Mouse (Mus musculus) embryo, embryonic 11 days (tissue): ENCODE data around the gene Olfr374.
A peak's percentile ranks its signal among the peaks of the same experiment; 100 is the strongest.
"Not testable (repeated sequence)": the region's sequence is repeated elsewhere in the genome, so short reads cannot be mapped to it uniquely, and the experiment has no call there.

Experiments
- DNase-seq: peaks from one replicate; pipeline ENCODE4 v3.0.0-alpha.2; 2015

The Olfr374 gene

GRCm38 (mm10) chr8:72106740-72107139 lies at the start of gene Olfr374:
Gene Olfr374 (plus strand): TSS chr8:72107040.
- DNase-seq, result no peak

- DNase-seq, result not testable (repeated sequence)
Observed at GRCm38 (mm10) chr8:72057643-72058042, 49.2 kb upstream of the Olfr374 start.

DNA sequence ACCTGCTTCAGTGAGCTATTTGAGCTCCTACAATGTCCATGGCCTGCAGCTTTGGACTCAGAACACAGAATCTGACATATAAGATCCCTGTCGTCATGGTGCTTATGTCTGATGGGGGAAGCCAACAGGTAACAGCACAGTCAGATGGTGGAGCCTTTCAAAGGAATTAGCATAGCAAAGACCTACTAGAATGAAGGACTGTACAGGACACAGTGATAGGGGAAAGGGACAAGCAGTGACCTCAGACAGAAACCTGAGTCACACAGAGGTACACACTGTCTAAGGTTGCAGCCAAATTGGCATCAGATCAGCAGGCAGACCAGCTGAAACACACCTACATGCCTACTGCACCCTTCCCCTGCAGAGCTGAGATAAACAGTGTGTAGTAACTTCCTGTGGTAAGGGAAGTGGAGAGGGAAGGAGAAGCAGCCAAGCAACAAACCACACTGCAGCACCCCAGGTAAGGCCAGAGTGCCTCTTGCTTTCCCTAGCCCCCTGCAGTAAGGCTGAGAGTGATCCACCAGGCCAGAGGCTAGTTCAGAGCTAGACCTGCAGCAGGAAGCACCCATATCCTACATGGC lies 39.9 kb upstream of the Olfr374 start:
- DNase-seq, result not testable (repeated sequence)

- not testable (repeated sequence) for DNase-seq
Observed at GRCm38 (mm10) chr8:72082877-72083276, 24.0 kb upstream of the Olfr374 start, which contains the start of gene Olfr373. Gene Olfr373 (plus strand): TSS chr8:72083177.

DNA sequence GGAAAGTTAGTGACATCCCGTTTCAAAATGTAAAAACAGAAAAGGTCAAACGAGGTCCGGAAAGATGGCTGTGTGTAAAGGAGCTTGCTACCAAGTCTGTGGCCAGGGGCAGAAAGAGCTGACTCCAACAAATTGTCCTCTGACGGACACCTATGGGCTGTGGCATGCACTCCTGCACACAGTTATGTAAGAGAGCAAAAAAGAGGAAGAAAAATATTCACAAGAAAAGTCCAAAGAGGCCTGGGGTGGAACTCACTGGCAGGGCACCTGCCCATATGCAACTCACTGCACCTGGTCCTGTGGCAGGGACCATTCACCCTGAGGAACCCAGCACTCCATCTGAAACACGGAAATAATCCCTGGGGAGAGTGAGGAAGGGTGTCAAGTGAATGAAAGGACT lies 22.1 kb upstream of the Olfr374 start:
- DNase-seq, result no peak

GRCm38 (mm10) chr8:72087611-72088010 lies 19.2 kb upstream of the Olfr374 start:
- DNase-seq, result peak; percentile 7

DNA sequence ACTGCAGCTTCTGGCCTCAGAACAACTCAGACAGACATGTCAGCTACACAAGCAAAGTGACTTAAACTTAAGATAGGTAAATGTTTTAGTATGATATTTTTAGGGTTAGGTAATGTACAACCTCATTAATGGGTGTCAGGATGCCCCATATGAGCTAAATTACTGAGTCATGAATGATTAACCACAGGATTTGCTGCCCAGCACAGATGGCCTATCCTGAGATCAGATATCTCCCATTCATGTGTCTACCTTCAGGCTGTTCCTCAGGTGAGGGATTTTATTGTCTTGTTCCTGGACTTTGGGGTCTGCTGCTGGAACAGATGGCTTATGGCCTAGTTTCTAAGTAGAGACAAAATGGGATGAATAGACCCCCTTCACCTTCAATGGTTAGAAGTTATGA lies 10.1 kb upstream of the Olfr374 start:
- not testable (repeated sequence) for DNase-seq

GRCm38 (mm10) chr8:72099377-72100103 lies 7.3 kb upstream of the Olfr374 start:
- not testable (repeated sequence) for DNase-seq

DNA sequence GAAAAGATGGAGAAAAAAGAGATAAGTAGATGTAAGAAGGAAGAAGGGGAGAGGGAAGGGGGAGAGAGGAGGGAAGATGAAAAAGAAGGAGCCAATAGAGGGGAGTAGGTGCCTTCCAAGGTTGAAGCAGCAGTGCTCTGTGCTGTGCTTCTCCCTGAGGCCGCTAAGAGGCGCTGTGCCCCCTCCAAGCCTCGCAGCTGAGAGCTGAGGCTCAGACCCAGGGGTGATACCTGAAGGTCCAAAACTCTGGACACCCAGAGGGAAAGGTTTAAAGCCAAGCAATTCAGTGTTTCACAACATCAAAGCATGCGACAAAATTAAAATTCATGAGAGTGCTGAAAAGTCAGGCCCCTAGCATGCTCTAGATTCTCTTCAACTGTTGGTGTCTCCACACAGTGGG lies 1.7 kb upstream of the Olfr374 start:
- DNase-seq, result peak; percentile 10

GRCm38 (mm10) chr8:72110876-72111275 lies 4.0 kb downstream of the Olfr374 start:
- no peak for DNase-seq

DNA sequence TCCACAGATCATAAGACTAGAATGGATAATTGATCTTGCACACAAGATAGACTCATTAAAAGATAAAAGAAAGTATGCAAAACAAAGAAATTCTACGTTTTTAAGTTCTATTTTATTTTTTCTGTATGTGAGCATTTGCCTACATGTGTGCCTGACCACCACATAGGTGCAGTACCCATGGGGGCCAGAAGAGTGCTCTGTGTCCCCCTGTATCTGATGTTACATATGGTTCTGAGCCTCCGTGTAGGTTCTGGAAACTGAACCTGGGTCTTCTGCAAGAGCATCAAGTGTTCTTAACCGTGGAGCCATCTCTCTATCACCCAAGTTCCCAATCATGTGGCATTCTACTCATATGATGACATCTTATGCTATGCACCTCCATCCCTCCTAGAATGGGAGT lies 5.6 kb downstream of the Olfr374 start:
- no peak for DNase-seq

- no peak for DNase-seq
Observed at GRCm38 (mm10) chr8:72115202-72115601, 8.4 kb downstream of the Olfr374 start.

DNA sequence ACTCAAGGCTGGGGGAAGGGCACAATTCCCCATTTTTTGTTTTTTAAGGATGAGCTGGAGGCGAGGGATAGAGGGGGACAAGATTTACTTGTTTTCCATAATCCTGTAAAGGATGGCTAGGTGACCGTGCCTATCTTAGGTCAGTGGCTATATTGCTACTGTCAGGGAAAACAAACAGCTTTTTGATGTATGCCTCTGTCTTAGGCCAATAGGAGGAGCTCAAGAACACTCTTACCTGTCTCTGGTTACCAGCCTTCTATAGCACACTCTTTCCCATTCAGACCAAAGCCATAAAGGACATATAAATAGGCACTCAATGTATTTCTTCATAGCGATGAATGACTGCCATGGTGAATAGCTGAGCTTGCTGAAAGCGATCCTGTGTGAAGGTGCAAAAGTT lies 11.8 kb downstream of the Olfr374 start:
- no peak for DNase-seq

DNA sequence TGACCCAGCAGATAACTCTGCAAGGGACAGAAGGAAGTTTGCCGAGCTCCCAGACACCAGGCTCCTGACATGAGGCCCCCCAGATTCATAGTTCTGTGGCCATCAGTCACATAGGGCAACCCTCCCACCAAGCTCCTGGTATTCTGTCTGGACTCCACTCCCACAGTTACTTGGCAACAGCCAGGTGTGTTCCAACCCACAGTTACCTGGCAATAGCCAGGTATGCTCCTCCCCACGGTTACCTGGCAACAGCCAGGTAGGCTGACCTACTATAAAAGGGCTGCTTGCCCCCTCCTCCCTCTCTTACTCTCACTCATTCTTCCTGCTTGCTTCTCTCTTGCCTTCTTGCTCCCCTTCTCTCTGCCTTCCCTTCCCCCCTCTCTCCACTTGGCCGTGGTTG lies 14.6 kb downstream of the Olfr374 start:
- not testable (repeated sequence) for DNase-seq

- DNase-seq, result peak; percentile 50
Observed at GRCm38 (mm10) chr8:72121997-72122396, 15.2 kb downstream of the Olfr374 start.

DNA sequence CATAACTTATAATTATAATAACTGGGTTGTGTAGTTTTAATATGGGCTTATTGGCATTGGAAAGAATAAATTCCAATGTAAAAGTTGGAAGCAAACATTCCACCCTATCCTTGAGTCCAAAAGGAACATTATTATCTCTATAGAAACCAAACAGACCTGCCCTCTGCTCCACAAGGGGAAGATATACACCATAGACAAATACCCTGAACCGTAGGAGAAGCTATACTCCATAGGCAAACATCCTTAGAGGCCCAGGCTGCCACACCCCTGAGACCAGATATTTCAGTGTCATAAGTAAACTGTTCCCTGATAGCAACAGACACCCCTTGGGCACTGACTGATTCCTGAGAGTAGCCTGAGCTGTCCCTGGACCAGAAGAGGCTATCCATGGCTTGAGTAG lies 21.0 kb downstream of the Olfr374 start:
- no peak for DNase-seq

DNA sequence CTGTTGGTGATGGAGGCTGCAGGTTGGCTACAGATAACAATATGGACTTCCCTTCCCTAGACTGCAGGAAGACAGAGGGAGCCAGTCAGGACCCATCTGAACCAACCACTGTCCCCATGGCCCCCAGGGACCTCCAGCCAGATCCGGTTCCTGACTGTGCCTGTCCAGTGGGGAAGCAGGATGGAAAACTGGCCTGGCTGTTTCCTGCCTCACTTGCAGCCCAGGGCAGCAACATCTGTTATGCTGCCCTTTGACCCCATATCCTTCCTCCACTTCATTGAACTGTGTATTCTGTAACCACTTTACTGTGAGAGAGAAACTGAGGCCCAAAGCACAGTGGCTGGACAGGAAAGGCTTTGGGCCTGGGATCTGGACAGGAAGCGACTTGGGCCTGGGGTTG lies 24.4 kb downstream of the Olfr374 start:
- DNase-seq, result peak; percentile 38

DNA sequence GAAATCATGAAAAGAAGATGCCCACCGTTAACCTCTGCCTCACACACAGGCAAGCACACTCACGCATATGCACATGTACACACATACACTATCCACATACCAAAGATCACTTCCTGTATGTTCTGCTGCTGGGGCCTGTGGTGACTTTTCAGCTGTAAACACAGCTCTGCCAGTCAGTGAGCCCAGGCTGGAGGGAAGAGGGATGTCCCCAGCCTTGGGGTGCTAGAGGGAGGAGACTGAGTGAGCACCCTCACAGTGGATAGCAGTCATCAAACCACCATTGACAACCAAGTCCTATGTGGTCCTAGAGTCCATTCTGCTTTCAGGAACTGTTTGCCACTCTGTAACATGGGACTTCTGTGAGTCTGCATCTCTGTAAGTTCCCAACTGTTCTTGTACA lies 25.1 kb downstream of the Olfr374 start:
- no peak for DNase-seq

DNA sequence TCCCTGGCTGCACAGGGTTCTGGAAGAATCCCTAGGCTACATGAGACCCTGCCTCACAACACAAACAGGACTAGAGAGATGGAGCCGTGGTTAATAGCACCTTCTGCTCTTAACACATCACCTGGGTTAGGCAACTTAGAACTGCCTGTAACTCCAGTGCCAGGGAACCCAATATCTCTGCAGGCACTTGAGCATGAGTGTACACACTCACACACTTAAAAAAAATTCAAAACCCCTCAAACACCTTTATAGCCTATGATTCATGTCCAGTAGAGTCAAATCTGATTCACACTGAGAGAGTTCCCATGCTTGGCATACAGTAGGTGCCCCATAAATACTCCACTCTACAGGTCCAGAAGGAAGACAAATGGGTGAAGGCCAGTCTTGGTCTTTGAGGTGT lies 25.6 kb downstream of the Olfr374 start:
- DNase-seq, result no peak

DNA sequence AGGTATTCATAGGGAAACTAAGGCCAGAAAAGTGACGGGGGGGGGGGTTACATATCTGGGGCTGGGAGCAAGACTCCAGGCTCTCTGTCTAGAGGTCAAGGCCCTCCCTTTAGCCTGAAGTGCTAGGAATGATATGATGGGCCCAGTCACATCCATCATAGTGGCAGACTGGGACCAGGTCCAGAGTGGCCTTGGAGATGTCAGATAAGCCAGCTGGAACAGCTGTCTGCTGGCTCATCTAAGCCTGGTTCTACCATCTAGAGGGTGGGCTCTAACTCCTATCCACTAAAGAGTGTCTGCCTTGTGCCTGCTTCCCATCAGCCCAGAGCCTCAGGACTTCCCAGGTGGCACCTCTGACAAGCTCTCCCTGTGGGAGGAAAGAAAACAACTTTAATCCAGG lies 26.1 kb downstream of the Olfr374 start:
- no peak for DNase-seq

DNA sequence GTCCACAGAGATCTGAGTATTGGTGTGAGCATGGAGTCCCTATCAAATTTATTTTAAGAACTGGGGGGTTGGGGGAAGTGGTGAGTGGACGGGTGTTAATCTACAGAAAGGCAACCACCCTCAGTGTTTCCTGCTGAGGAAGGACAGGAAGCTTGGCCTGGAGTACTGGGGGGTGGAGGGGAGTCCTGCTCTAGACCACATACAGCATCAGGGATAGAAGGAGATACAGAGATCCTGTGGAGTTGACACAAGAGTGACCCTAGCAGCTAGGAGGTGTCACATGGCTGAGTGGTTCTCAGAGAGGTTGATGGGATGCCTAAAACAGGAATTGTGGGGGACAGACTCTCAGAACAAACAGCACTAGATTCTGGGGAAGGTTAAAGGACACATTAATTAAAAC lies 26.7 kb downstream of the Olfr374 start:
- DNase-seq, result no peak

DNA sequence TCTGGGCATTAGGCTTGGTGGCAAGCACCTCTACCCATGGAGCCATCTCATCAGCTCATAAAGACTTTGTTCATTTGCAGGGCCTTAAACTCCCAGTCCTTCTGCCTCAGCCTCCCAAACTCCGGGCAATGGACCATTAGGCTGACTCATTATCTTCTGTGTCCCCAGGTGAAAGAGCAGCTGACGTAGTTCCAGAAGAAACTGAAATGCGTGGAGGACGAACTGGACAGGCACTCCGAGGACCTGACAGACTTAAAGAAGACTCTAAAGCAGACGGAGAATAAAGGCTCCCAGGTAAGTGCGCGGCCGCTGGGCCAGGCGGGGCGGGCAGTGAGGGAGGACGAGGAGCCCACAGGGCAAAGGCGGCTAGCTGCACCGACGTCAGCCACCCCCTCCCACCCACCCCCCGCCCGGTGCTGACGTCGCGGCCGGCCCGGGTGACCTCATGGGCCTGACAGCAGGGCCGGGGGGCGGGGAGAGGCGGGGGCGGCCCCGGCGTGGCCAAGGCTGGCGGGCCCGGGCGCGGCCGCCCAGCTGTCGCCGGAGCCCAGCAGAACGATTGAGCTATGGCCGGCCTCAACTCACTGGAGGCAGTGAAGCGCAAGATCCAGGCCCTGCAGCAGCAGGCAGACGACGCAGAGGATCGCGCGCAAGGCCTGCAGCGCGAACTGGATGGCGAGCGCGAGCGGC lies 28.1 kb downstream of the Olfr374 start, which contains the start of gene Tpm4:
Gene Tpm4 (plus strand): TSS at position 220 of the 690 bp plus-strand sequence.
- DNase-seq, result peak; percentile 89

DNA sequence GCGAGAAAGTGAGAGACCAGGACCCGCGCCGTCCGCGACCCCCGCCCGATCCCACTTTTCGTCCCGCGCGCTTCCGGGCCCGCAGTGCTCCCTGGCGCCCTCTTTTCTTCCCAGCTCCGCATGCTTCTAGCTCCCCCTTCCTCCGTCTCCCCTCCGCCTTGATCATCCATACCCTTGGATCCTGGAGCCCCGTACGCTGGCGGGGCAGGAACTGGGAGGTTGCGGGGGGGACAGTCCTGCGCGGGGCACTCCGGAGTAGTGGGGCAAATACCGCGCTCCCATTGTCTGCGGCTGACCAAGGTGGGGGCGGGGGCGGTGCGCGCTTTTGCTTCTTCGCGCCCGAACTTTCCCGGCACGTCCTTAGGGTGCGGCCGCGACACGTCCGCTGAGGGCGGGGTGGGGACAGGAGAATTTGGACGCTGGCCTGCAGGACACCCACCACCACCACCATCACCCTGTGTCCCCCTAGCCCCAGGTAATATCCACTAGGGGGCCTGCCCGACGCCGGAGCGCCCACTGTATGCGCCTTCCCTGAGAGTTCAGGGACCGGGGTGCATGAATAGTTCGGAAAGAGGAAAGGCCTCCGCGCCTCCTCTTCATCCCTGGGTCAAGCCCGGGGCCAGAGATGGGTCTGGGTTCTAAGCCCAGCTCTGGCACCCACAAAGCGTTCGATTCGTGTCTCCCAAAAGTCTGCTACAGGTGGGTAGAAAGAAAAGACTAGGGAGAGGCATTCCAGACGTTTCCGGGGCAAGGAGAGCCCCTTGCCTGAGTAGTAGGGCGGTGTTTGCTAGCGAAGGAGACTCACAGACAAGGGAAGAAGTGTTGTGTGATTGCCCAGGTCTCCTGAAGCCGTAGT lies 28.8 kb downstream of the Olfr374 start:
- DNase-seq, result peak; percentile 80
